Mouse (Mus musculus): Measurements from ENCODE around the gene Cbx5. TPM values are rescaled to one million over a fixed set of nuclear protein-coding genes. Genes with fewer than 3 reads are reported as not detected.

The Cbx5 gene
- polyA plus RNA-seq, 1 experiment from 2014 or later, result 144 TPM

DNA sequence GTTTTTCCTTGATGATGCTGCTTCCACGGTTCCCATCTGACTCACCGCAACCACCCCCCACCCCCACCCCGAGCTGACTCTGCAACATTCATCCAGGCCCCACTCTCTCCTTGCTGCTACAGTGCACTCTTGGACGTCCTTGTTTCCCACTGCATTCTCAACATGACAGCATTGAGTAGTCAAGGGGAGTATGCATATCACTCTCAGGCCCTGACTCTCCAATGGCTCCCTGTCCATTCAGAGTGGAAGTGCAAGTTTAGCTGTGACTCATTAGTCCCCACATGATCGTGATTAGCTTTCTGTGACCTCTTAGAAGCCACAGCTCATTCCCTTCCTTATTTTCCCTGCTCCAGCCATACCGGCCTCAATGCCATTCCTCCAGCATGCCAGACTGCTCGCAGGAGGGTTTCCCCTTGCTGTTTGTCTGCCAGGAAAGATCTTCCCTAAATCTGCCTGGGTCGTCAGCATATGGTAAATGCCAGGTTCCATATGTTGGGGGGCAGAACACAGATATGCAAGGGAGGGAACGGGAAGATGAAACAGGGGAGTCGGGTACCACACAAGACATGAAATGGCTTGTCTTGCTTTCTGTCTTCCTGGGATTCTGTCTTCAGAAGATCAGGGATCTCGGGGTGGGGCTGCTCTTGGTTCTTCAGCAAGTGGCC is 93.8 kb downstream of the Cbx5 start:
- H3K9ac ChIP-seq, result no peak overlapping the region
- H3K27me3 ChIP-seq (ENCODE audit: insufficient read depth, low read length), result peaks cover 56% of the 10 kb centered on the region
- no peak overlapping the region for H3K4me3 ChIP-seq (ENCODE audit: low read depth, low read length)
- H3K27ac ChIP-seq (ENCODE audit: low read depth), result no peak overlapping the region
- 71% methylated on average over 11 of the region's 11 CpGs for WGBS
- H3K4me1 ChIP-seq (ENCODE audit: insufficient read depth), result no peaks in the 10 kb centered on the region
- H3K36me3 ChIP-seq (ENCODE audit: insufficient read depth), result no peaks in the 10 kb centered on the region
- ATAC-seq (ENCODE audit: insufficient read depth) (no peak), DNase-seq (no peak)
- no peaks in the 10 kb centered on the region for H3K9me3 ChIP-seq (ENCODE audit: low read depth, low read length)
- TF ChIP-seq CTCF (IDR thresholded peaks at IDR 0.05; ENCODE audit: low read depth), result no peak
- H3K4me2 ChIP-seq, result no peak overlapping the region

DNA sequence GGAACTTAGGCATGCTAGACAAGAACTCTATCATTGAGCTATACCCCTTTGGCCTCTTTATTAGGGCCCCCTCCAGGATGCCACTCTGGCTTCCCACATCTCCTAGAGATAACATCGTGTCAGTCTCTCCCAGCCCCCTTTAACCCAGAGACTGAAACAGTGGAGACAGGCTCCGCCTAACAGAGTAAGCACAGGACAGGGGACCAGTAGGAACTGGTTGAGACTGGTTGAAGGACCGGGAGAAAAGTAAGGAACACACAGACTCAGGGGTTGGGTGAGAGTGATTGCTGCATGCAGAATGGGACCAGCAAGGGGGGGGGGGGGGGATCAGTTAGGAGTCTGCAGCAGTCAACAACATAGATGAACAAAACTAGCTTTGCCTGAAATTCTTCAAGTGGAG is 95.4 kb downstream of the Cbx5 start:
- H3K27ac ChIP-seq (ENCODE audit: low read depth), result no peak overlapping the region
- H3K4me2 ChIP-seq, result no peak overlapping the region
- H3K9me3 ChIP-seq (ENCODE audit: low read depth, low read length), result no peaks in the 10 kb centered on the region
- TF ChIP-seq CTCF (IDR thresholded peaks at IDR 0.05; ENCODE audit: low read depth), result no peak
- 27% methylated on average over 3 of the region's 3 CpGs for WGBS
- no peaks in the 10 kb centered on the region for H3K4me1 ChIP-seq (ENCODE audit: insufficient read depth)
- no peak for ATAC-seq (ENCODE audit: insufficient read depth)
- H3K9ac ChIP-seq, result no peak overlapping the region
- H3K27me3 ChIP-seq (ENCODE audit: insufficient read depth, low read length), result peaks cover 60% of the 10 kb centered on the region
- H3K4me3 ChIP-seq (ENCODE audit: low read depth, low read length), result no peak overlapping the region
- H3K36me3 ChIP-seq (ENCODE audit: insufficient read depth), result no peaks in the 10 kb centered on the region
- no peak for DNase-seq

MicroRNA genes within 50 kb of the gene (microRNA counts, 519-probe panel; counts per million panel counts)
- microRNA mmu-miR-148b, result 3,542 counts per million, percentile 73 among the panel's probes with 10 or more counts

Small RNA genes within 50 kb of the gene (microRNA-seq; reads per million reads assigned to microRNA genes)
- gene Mir148b (ENCODE audit: borderline number of aligned reads), result 483 reads per million, percentile 66 among the genes with 10 or more reads in this experiment

Other genes with a start within 250 kb of the Cbx5 start
- gene Hoxc8, start 249.2 kb downstream of the Cbx5 start, polyA plus RNA-seq (2014; fragmentation: Nextera tagmentation; extraction: Ambion mirVana), result not detected in 2 replicates
- gene Hoxc6, start 241.6 kb downstream of the Cbx5 start, polyA plus RNA-seq (2014; fragmentation: Nextera tagmentation; extraction: Ambion mirVana), result not detected in 2 replicates
- 1.5 and 2.1 TPM in 2 replicates for gene Hoxc4, start 220.9 kb downstream of the Cbx5 start, polyA plus RNA-seq (2014; fragmentation: Nextera tagmentation; extraction: Ambion mirVana)
- 18.0 and 18.1 TPM in 2 replicates for gene Smug1, start 72.7 kb downstream of the Cbx5 start, polyA plus RNA-seq (2014; fragmentation: Nextera tagmentation; extraction: Ambion mirVana)
- 1,022 and 1,035 TPM in 2 replicates for gene Hnrnpa1, start 616 bp upstream of the Cbx5 start, polyA plus RNA-seq (2014; fragmentation: Nextera tagmentation; extraction: Ambion mirVana)
- gene Nfe2, start 18.6 kb upstream of the Cbx5 start, polyA plus RNA-seq (2014; fragmentation: Nextera tagmentation; extraction: Ambion mirVana), result 3.9 TPM in 2 replicates
- 304 and 306 TPM in 2 replicates for gene Copz1, start 32.9 kb upstream of the Cbx5 start, polyA plus RNA-seq (2014; fragmentation: Nextera tagmentation; extraction: Ambion mirVana)
- gene Gpr84, start 70.8 kb upstream of the Cbx5 start, polyA plus RNA-seq (2014; fragmentation: Nextera tagmentation; extraction: Ambion mirVana), result 0.61 TPM in 1 of 2 replicates, not detected in the other
- gene Zfp385a, start 100.3 kb upstream of the Cbx5 start, polyA plus RNA-seq (2014; fragmentation: Nextera tagmentation; extraction: Ambion mirVana), result 11.8 and 12.0 TPM in 2 replicates
- gene Itga5, start 126.9 kb upstream of the Cbx5 start, polyA plus RNA-seq (2014; fragmentation: Nextera tagmentation; extraction: Ambion mirVana), result 46.7 and 47.7 TPM in 2 replicates
- gene Gtsf1, start 190.7 kb upstream of the Cbx5 start, polyA plus RNA-seq (2014; fragmentation: Nextera tagmentation; extraction: Ambion mirVana), result not detected in 2 replicates
- not detected in 2 replicates for gene Gtsf2, start 208.7 kb upstream of the Cbx5 start, polyA plus RNA-seq (2014; fragmentation: Nextera tagmentation; extraction: Ambion mirVana)
- gene Nckap1l, start 214.0 kb upstream of the Cbx5 start, polyA plus RNA-seq (2014; fragmentation: Nextera tagmentation; extraction: Ambion mirVana), result 2.6 and 2.8 TPM in 2 replicates